Mouse (Mus musculus): ENCODE measurements at regions not wholly inside any gene's neighbourhood (a gene's known extent, or its start where the extent isn't known, plus 50 kb on each side); places are given as distances from the start of the nearest gene placed in this dataset.
A peak's percentile ranks its signal among the peaks of the same experiment; 100 is the strongest.
"Not testable (repeated sequence)": the region's sequence is repeated elsewhere in the genome, so short reads cannot be mapped to it uniquely, and the experiment has no call there.

DNA sequence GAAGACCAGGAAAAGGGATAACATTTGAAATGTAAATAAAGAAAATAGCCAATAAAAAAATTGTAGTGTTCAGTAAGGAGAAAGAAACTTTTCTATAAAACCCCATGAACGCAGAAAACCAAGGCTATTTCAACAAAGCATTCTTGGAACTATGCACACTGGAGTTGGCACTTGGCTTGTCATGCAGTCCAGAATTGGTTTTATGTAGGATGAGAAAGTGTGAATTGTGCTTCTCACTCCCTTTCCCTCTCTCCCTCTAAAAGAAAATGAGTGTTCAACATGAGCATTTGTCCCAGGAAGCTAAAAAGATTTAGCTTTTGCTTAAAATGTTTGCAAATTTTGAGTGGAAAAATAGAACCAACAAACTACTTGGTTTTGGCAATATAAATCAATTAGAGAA is 841.6 kb upstream of the Adam24 start:
- no peak for DNase-seq (ENCODE audit: low spot score in 2 of 2)

GRCm38 (mm10) chr8:39846854-39847253 is 828.0 kb upstream of the Adam24 start:
- no peak for DNase-seq (ENCODE audit: low spot score in 2 of 2)

DNA sequence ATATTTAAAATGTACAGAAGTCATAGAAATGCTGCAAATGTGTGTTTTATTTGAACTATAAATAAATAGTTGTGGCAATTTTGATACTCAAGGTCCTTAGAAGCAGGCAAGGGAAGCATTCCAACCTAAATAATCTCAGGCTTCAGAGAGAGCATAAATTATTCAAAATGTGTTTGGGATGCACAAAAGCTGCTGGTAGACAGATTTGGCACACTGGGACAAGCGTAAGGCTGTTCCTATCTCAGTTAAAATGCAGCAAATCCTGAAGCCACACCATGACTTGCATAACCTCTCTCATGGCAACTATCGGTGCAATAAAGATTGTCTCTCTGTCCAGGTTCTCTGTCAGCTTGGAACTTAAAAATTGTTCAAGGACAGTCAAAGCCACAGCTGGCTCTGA is 812.3 kb upstream of the Adam24 start:
- no peak for DNase-seq (ENCODE audit: low spot score in 2 of 2)

DNA sequence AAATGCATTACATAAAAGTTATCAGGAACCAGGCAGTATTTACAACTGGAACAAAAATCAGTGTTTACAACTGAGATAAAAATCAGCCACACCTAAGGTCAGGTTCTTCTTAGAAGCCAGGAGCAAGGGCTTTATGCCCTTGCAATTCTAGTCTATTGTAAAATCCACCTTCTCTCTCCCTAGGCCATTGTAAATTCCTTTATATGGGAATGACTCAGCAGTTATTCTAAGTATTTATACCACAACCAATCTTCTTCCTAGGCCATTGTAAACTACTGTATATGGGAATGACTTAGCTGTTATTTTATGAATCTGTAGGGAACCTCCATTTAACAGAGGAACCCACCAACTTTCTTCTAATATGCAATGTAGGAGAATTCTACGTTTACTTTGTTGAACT is 772.6 kb upstream of the Adam24 start:
- no peak for DNase-seq (ENCODE audit: low spot score in 2 of 2)

- DNase-seq (ENCODE audit: low spot score in 2 of 2): no peak
Observed at GRCm38 (mm10) chr8:39912926-39913325, 762.0 kb upstream of the Adam24 start.

DNA sequence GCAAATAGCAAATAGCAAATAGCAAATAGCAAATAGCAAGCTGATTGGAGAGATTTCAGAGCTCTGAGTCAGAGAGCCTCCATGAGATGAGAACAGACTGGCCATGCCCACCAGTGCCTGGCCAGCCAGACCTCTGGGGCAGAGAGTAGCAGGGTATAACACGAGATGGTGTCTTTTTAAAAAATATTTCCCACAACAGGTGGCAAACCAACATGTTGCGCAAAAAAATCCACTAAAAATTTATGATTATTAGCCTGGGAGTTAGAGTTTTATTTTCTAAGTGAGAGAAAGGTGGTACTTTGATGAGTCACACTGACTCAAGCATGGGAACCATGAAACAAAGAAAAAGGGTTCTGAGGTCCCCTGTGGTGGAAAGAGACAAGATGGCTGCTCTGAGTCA is 753.5 kb upstream of the Adam24 start:
- no peak for DNase-seq (ENCODE audit: low spot score in 2 of 2)

GRCm38 (mm10) chr8:39923741-39924140 is 751.1 kb upstream of the Adam24 start:
- DNase-seq (ENCODE audit: low spot score in 2 of 2): no peak

DNA sequence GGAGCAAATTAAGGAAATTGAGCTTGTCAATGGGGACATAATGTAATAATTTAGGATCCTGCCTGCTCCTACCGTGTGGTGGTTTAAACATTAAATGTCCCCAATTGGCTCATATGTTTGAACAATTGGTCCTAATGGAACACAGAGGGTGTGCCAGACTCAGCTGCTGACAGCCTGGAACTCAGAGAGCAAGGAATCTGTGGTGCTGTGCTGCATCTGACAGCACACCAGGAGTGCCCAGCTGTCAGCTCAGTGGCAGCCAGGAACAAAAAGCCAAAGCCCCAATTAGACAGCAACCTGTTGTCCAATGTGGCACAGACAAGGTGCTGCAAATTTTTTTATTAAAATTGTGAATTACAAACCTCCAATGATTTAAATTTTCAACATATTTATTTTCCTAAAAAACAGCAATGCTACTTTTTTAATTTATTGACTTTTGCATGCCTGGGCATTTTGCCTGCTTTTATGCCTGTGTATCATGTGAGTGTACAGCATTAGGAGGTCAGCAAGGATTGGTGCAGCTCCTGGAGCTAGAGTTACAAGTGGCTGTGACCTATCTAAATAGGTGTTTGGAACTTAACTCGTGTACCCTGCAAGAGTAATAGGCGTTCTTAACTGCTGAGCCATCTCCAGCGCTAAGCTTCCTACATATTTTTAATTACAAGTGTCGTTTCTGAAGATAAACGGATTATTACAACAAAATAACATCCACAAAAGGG is 724.5 kb upstream of the Adam24 start:
- DNase-seq (ENCODE audit: low spot score in 2 of 2): peak; percentile 35 to 67

DNA sequence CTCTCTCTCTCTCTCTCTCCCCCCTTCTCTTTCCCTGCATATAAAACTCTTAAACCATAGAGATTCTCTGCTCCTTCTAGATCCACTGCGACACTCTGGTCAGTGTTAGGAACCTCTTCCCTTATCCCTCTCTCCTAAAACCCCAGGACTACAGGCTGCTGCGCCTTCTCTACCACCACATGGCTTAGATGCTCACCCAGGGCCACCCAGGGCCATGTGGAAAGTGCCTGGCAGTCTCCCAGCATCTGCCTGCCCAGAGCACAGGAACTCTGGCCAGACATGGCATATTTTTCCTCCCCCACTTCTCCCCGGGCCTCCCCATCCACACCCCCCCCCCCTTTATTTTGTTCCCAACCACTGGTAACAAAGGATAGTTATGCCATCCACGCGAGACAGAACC is 720.4 kb upstream of the Adam24 start:
- DNase-seq (ENCODE audit: low spot score in 2 of 2): no peak

GRCm38 (mm10) chr8:39954924-39955323 is 720.0 kb upstream of the Adam24 start:
- DNase-seq (ENCODE audit: low spot score in 2 of 2): no peak

DNA sequence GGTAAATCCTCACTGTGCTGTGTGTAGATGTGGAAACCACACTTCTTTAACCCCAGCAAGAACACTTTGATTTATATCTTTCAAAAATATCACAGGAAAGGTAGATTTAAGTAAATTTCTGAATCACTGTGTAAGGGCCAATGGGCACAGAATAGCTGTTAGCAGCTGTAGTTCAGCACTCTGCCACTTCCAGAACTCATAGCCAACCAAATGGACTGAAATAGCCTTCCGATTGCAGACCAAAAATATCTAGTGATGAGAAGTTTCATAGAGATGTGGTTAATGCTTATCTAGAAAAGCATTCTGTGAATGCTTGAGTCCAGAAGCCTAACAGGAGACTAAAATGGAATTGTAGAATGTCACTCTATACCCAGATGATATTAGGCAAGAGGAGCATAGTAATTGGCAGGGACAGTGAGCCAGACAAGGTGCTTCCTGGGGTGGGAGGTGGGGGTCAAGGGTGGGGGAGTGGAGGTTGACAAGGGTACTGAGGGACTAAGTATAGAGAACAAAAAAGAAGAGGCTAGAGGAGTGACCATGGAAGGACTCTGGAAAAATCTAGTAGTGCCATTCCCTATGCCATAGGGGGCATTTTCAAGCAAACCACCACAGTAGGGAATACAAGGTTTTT is 669.6 kb upstream of the Adam24 start:
- no peak for DNase-seq (ENCODE audit: low spot score in 2 of 2)

DNA sequence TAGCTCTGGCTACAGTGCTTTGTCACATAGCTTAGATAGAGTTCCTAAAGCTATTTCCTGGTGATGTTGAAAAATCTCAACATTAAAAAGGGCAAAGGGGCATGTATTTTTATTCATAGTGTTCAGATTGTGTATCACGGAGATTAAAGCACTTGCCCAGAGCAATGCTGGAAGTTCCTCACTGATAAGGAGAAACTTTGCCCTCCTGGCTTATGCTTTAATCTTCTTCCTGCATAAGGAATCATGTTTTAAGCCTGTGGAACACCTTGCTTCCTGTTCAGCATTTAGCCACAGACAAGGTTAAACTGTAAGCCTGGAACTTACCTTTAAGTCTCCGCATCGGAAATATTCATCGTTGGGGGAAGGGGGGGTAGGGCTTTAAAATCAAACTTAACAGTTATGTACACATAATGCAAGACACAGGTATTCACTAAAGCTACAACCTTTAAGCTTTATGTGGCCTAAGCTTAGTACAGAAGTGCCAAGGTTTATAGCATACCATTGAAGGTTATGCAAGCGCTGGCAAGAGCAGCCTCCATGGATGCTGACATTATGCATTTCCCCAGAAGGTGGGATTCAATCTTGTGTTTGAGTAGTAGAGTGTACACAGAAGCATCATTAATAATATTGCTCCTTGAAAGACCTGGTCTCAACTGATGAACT is 655.5 kb upstream of the Adam24 start:
- no peak for DNase-seq (ENCODE audit: low spot score in 2 of 2)

GRCm38 (mm10) chr8:40064145-40064544 is 610.7 kb upstream of the Adam24 start:
- DNase-seq (ENCODE audit: low spot score in 2 of 2): no peak

GRCm38 (mm10) chr8:40071131-40071530 is 603.7 kb upstream of the Adam24 start:
- DNase-seq (ENCODE audit: low spot score in 2 of 2): no peak

GRCm38 (mm10) chr8:40080976-40081375 is 593.9 kb upstream of the Adam24 start:
- DNase-seq (ENCODE audit: low spot score in 2 of 2): not testable (repeated sequence)

DNA sequence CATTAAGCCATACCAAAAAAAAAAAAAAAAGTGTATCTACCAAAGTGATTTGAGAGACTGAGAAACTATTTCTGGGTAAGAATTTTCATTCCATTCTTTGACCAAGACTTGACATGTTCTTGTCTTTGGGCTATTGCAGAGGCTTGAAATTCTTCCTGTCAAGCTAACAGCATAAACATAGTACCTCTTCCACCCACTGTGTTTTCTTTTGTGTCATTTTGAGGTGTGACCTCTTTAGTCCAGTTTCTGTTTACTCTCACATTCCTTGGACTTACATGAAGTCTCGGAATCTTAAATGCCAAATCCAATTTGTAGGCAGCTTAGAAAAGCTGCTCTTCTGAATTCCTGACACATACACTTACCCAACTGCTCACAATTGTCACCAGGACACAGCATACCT is 590.7 kb upstream of the Adam24 start:
- DNase-seq (ENCODE audit: low spot score in 2 of 2): no peak

- DNase-seq (ENCODE audit: low spot score in 2 of 2): no peak
Observed at GRCm38 (mm10) chr8:40089377-40089776, 585.5 kb upstream of the Adam24 start.

DNA sequence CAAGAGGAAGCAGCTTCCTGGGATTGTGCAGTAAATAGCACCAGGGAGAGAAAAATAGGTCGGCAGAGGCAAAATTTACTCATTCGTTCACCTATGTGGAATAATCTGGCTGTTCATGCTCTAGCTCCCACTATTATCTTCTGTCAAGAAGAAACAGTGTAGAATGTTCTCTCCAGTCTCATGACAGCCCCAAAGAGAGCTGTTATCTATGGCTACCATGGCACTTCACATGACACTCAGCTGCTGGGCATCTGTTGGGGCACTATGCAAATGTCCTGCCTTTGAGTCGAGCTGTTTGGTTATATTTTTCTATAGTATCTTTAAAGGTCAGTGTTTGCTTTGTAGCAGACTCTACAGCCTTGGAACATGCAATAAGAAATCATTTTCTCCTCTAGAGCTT is 550.5 kb upstream of the Adam24 start:
- DNase-seq (ENCODE audit: low spot score in 2 of 2): no peak

GRCm38 (mm10) chr8:40127141-40127540 is 547.7 kb upstream of the Adam24 start:
- peak in 1 of 2 experiments; percentile 11 for DNase-seq (ENCODE audit: low spot score in 2 of 2)

DNA sequence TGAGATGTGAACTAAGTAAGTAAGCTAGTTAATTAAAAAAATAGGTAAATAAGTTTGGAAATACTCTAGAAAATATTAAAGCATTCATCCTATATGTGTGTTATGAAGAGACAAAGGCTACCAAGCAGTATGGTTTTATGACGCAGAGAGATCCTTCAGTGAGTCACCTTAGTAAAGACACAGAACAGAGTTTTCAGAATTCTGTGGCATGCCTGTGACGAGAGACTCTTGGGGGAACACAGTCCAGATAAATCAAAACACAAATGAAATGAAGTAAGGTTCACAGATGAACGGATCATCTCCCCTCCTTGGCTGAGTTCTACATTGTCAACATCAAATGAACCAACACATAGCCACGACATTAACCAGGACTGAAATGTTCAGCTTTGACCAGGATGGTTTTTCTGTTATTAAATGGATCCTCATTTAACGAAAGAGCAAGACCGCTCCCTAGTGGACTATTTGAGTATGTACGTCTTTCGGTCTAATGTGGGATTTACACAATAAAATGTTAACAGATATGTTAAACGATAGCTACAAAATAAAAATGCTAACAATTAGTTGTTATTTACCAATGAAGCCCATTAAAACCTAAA is 542.1 kb upstream of the Adam24 start:
- DNase-seq (ENCODE audit: low spot score in 2 of 2): peak in 1 of 2 experiments; percentile 73

DNA sequence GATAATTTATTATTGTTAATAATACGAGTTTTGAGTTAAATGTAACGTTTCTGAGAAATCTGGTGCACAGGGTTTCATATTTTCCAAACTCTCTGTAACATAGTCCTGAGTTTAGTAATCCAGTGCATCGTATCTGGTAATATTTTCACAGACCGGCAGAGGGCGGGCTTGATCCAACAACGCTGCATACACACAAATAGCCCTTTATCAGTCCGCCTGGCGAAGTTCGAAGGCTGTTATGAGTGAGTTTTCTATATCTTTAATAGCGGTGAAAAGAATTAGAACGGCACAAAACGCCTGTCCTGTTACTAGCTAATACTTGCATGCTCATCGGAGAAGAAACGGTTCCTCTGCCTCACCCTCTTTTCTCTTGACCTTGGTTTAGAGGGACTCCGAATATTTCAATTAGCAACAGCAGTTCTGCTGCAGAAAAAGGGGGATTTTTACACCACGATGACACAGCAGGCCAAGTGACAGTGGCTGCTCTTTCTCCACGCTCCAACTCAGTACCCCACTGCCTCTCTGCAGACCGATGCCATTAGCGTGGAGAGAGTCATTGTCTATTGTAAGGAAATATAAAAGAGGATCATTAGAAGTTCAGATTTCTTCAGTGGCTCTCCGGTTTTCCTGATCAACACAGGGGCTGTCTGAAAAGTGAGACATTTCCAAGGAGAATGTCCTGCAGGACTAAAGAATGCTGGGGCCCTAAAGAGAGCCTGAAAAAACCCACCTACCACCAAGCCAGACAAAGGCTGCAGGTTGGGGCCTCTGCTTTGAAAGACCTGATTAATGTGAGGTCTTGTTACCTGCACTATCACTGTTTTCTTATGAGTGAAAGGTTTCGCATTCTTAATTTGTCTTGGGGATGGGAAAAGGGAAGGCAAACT is 523.7 kb upstream of the Adam24 start:
- peak; percentile 43 to 90 for DNase-seq (ENCODE audit: low spot score in 2 of 2)
